Mouse (Mus musculus) lung, postnatal 0 days (tissue): ENCODE measurements at regions not wholly inside any gene's neighbourhood (a gene's known extent, or its start where the extent isn't known, plus 50 kb on each side); places are given as distances from the start of the nearest gene placed in this dataset.

ENCODE experiments used
- ATAC-seq: fragments of 200-750 bp; cut with Nextera tagmentation; 2 replicates; pipeline ENCODE4 v1.8.0; 2017; ENCODE audit warnings: moderate library complexity
- DNase-seq: peaks from one replicate; pipeline ENCODE4 v3.0.0-alpha.2; 2016; ENCODE audit warnings: low spot score
- H3K27ac ChIP-seq: fragments of 300-500 bp; sonication (generic); 2 replicates; pipeline ENCODE4 v1.5.1; 2014; ENCODE audit warnings: antibody characterized with exemption, mild to moderate bottlenecking, low read length, mixed read lengths
- H3K27me3 ChIP-seq: fragments of 300-500 bp; sonication (generic); replicated peaks from 2 replicates; pipeline ENCODE4 v1.6.1; 2014; ENCODE audit warnings: low read length, mixed read lengths; ENCODE audit not compliant: insufficient read depth
- H3K36me3 ChIP-seq: fragments of 300-500 bp; sonication (generic); 2 replicates; pipeline ENCODE4 v1.6.1; 2014; ENCODE audit warnings: low read length, mixed read lengths; ENCODE audit not compliant: insufficient read depth
- H3K4me1 ChIP-seq: fragments of 300-500 bp; sonication (generic); 2 replicates; pipeline ENCODE4 v1.6.1; 2014; ENCODE audit warnings: antibody characterized with exemption, low read depth, low read length, mixed read lengths; ENCODE audit not compliant: insufficient read depth
- H3K4me2 ChIP-seq: fragments of 300-500 bp; sonication (generic); replicated peaks from 2 replicates; pipeline ENCODE4 v1.6.1; 2014; ENCODE audit warnings: low read depth, mild to moderate bottlenecking, low read length, moderate library complexity, mixed read lengths
- H3K4me3 ChIP-seq: fragments of 300-500 bp; sonication (generic); 2 replicates; pipeline ENCODE4 v1.5.1; 2014; ENCODE audit warnings: low read depth, low read length
- H3K9ac ChIP-seq: fragments of 300-500 bp; sonication (generic); replicated peaks from 2 replicates; pipeline ENCODE4 v1.6.1; 2014; ENCODE audit warnings: low read depth, mild to moderate bottlenecking
- H3K9me3 ChIP-seq: fragments of 300-500 bp; sonication (generic); 2 replicates; pipeline ENCODE4 v1.6.1; 2016; ENCODE audit warnings: low read length, mixed read lengths
- CTCF ChIP-seq: IDR thresholded peaks from 2 replicates; pipeline ENCODE4 v1.5.1; 2016; ENCODE audit warnings: antibody characterized with exemption, mild to moderate bottlenecking
- EP300 ChIP-seq: IDR thresholded peaks from 2 replicates; pipeline ENCODE4 v1.6.1; 2016; ENCODE audit warnings: antibody characterized with exemption, mild to moderate bottlenecking, control low read depth
- WGBS: fragments of 180-500 bp; shearing (Covaris S2); extraction: QIAGEN DNeasy Blood & Tissue Kit; methylation state at CpG from one replicate; pipeline ENCODE4 v1.1.7; 2014; 5-methylcytosine and 5-hydroxymethylcytosine counted together

DNA sequence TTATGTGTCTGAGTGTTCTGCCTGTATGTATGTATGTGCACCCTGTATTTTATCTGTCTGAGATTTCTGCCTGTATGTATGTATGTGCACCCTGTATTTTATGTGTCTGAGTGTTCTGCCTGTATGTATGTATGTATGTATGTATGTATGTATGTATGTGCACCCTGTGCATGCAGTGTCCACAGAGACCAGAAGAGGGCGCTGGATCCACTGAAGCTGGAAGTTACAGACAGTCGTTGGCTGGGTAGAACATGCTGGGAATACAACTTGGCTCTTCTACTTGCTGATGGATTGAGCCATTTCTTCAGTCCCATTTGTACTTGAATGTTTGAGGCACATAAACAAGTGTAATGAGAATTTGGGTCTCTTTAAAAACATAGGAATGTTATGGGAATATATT, 173.3 kb downstream of the Trim29 start:
- H3K9ac ChIP-seq, result no peak overlapping the region
- ATAC-seq (no peak), DNase-seq (no peak)
- H3K4me1 ChIP-seq, result no peaks in the 10 kb centered on the region
- H3K4me2 ChIP-seq, result no peak overlapping the region
- no peaks in the 10 kb centered on the region for H3K27me3 ChIP-seq
- 68% methylated on average over 2 of the region's 2 CpGs for WGBS
- no peaks in the 10 kb centered on the region for H3K9me3 ChIP-seq
- TF ChIP-seq CTCF (0 out of 2 replicates have a peak, but pooled peaks have one; percentile 2), EP300 (no peak)
- H3K4me3 ChIP-seq, result no peak overlapping the region
- no peaks in the 10 kb centered on the region for H3K36me3 ChIP-seq
- H3K27ac ChIP-seq, result no peak overlapping the region

GRCm38 (mm10) chr9:43486704-43487103, 176.1 kb downstream of the Trim29 start:
- Histone ChIP-seq H3K9me3 (no peaks in the 10 kb centered on the region), H3K27me3 (no peaks in the 10 kb centered on the region), H3K27ac (no peak overlapping the region), H3K4me3 (no peak overlapping the region), H3K9ac (no peak overlapping the region), H3K36me3 (no peaks in the 10 kb centered on the region), H3K4me2 (no peak overlapping the region), H3K4me1 (no peaks in the 10 kb centered on the region)
- ATAC-seq (no peak), DNase-seq (no peak)
- TF ChIP-seq CTCF (no peak), EP300 (no peak)
- WGBS, result 49% methylated on average over 4 of the region's 4 CpGs

GRCm38 (mm10) chr9:43489205-43489604, 178.6 kb downstream of the Trim29 start:
- Histone ChIP-seq H3K36me3 (no peaks in the 10 kb centered on the region), H3K9ac (no peak overlapping the region), H3K27me3 (no peaks in the 10 kb centered on the region), H3K4me2 (no peak overlapping the region), H3K4me1 (no peaks in the 10 kb centered on the region), H3K4me3 (no peak overlapping the region), H3K9me3 (no peaks in the 10 kb centered on the region), H3K27ac (no peak overlapping the region)
- ATAC-seq (no peak), DNase-seq (no peak)
- 53% methylated on average over 8 of the region's 8 CpGs for WGBS
- TF ChIP-seq EP300 (no peak), CTCF (no peak)

GRCm38 (mm10) chr9:43491024-43491751, 180.5 kb downstream of the Trim29 start:
- Histone ChIP-seq H3K4me1 (no peaks in the 10 kb centered on the region), H3K27me3 (no peaks in the 10 kb centered on the region), H3K27ac (no peak overlapping the region), H3K9ac (no peak overlapping the region), H3K4me2 (no peak overlapping the region), H3K9me3 (no peaks in the 10 kb centered on the region), H3K4me3 (no peak overlapping the region), H3K36me3 (no peaks in the 10 kb centered on the region)
- 62% methylated on average over 12 of the region's 12 CpGs for WGBS
- TF ChIP-seq CTCF (peak; percentile 68), EP300 (no peak)
- ATAC-seq (no peak), DNase-seq (peak; percentile 64)

- no peaks in the 10 kb centered on the region for H3K4me1 ChIP-seq
- H3K27me3 ChIP-seq, result no peaks in the 10 kb centered on the region
- no peak overlapping the region for H3K9ac ChIP-seq
- ATAC-seq (no peak), DNase-seq (no peak)
- H3K9me3 ChIP-seq, result no peaks in the 10 kb centered on the region
- no peak overlapping the region for H3K4me3 ChIP-seq
- no peak overlapping the region for H3K4me2 ChIP-seq
- TF ChIP-seq EP300 (no peak), CTCF (no peak)
- no peak overlapping the region for H3K27ac ChIP-seq
- no peaks in the 10 kb centered on the region for H3K36me3 ChIP-seq
- WGBS, result 14% methylated on average over 7 of the region's 7 CpGs
These were observed 181.8 kb downstream of the Trim29 start for GRCm38 (mm10) chr9:43492236-43493000.

DNA sequence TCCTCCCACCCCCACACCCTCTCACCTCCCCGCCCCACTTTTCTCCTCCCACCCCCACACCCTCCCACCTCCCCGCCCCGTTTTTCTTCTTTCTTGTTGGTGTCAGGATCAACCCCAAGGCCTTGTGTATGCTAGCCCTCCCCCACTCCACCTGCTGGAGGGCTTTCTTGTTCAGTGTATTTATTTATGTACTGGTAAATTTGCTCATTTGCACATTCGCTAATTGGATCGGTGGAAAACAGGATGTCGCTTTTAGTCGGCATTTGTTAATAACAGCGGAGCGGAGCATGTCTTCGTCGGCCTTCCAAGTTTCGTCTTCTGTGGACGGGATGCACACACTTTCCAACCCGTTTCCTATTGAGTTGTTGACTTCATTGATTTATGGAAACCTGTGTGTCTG, 187.9 kb downstream of the Trim29 start:
- Histone ChIP-seq H3K4me3 (no peak overlapping the region), H3K4me1 (no peaks in the 10 kb centered on the region), H3K9ac (no peak overlapping the region), H3K27ac (no peak overlapping the region), H3K9me3 (no peaks in the 10 kb centered on the region), H3K36me3 (no peaks in the 10 kb centered on the region), H3K4me2 (no peak overlapping the region), H3K27me3 (no peaks in the 10 kb centered on the region)
- no peak for DNase-seq
- TF ChIP-seq CTCF, result no peak
- ATAC-seq, result no peak
- 60% methylated on average over 14 of the region's 14 CpGs for WGBS
